ENCODE assay signal across 8 mouse cellular contexts in genomic region chr11:77077331-77077730, GRCm38 (mm10). TPM values are rescaled to one million over a fixed set of nuclear protein-coding genes. Genes with fewer than 3 reads are reported as not detected.
DNase-seq lines count a peak whose midpoint lies in the region; ATAC-seq and TF ChIP-seq lines count a peak whose summit lies in the region.
"Not testable (repeated sequence)": the region's sequence is repeated elsewhere in the genome, so short reads cannot be mapped to it uniquely, and the experiment has no call there.

No protein-coding gene starts in this region.

- peaks cover 41% of the 10 kb centered on the region for H3K36me3 ChIP-seq in forebrain, embryonic 10.5 days (replicated peaks)
- H3K36me3 ChIP-seq in heart, embryonic 12.5 days: peaks cover 31% of the 10 kb centered on the region
- H3K36me3 ChIP-seq in hindbrain, postnatal 0 days (ENCODE audit: insufficient read depth, low read length): peaks cover 11% of the 10 kb centered on the region; the same call in 1 of the 2 replicates
- not testable (repeated sequence) for H3K36me3 ChIP-seq in limb, embryonic 11.5 days (ENCODE audit: control insufficient read depth, insufficient read depth, low read length); midbrain, embryonic 16.5 days (ENCODE audit: control insufficient read depth, insufficient read depth, low read length); stomach, embryonic 16.5 days (ENCODE audit: control insufficient read depth, insufficient read depth, low read length)

- peak overlapping the region; percentile 69 for H3K4me3 ChIP-seq in bone marrow macrophage, adult 2 months (ENCODE audit: insufficient read depth, low read length)
- H3K4me3 ChIP-seq in forebrain, embryonic 10.5 days: peak overlapping the region; percentile 75
- peak overlapping the region; percentile 70 for H3K4me3 ChIP-seq in heart, embryonic 12.5 days
- peak overlapping the region; percentile 64 for H3K4me3 ChIP-seq in hindbrain, postnatal 0 days (ENCODE audit: low read length)
- peak overlapping the region; percentile 90 for H3K4me3 ChIP-seq in limb, embryonic 11.5 days (ENCODE audit: low read depth, low read length)
- peak overlapping the region; percentile 93 for H3K4me3 ChIP-seq in lung, adult 2 months (replicated peaks; ENCODE audit: extremely low read depth, low read depth, low read length)
- H3K4me3 ChIP-seq in midbrain, embryonic 16.5 days (ENCODE audit: low read depth, low read length): peak overlapping the region; percentile 61
- H3K4me3 ChIP-seq in stomach, embryonic 16.5 days (replicated peaks; ENCODE audit: low read length): peak overlapping the region; percentile 94

- peaks cover 12% of the 10 kb centered on the region; the same call in 1 of the 2 replicates for H3K27me3 ChIP-seq in forebrain, embryonic 10.5 days (ENCODE audit: poor library complexity, severe bottlenecking)
- peaks cover 17% of the 10 kb centered on the region for H3K27me3 ChIP-seq in heart, embryonic 12.5 days (replicated peaks)
- H3K27me3 ChIP-seq in hindbrain, postnatal 0 days (ENCODE audit: insufficient read depth, low read length); limb, embryonic 11.5 days (ENCODE audit: control insufficient read depth, insufficient read depth, low read length); midbrain, embryonic 16.5 days (ENCODE audit: control insufficient read depth, insufficient read depth, low read depth, low read length); stomach, embryonic 16.5 days (ENCODE audit: control insufficient read depth, insufficient read depth, low read length): not testable (repeated sequence)

- DNase-seq in forebrain, embryonic 10.5 days (ENCODE audit: extremely low spot score, low spot score); hindbrain, postnatal 0 days (ENCODE audit: low spot score); limb, embryonic 11.5 days (ENCODE audit: low spot score); lung, adult 2 months: not testable (repeated sequence)

- WGBS in forebrain, embryonic 10.5 days: 62% methylated on average over 4 of the region's 4 CpGs
- WGBS in heart, embryonic 12.5 days: 62% methylated on average over 4 of the region's 4 CpGs
- WGBS in hindbrain, postnatal 0 days: 59% methylated on average over 4 of the region's 4 CpGs
- WGBS in limb, embryonic 11.5 days: 75% methylated on average over 4 of the region's 4 CpGs
- WGBS in lung, adult 2 months: 57% methylated on average over 4 of the region's 4 CpGs
- 61% methylated on average over 4 of the region's 4 CpGs for WGBS in midbrain, embryonic 16.5 days
- WGBS in stomach, embryonic 16.5 days: 68% methylated on average over 4 of the region's 4 CpGs

- H3K9me3 ChIP-seq in forebrain, embryonic 10.5 days; heart, embryonic 12.5 days (replicated peaks); hindbrain, postnatal 0 days (ENCODE audit: low read length); limb, embryonic 11.5 days (ENCODE audit: control insufficient read depth, low read length); midbrain, embryonic 16.5 days (replicated peaks; ENCODE audit: control insufficient read depth, low read length, poor library complexity, severe bottlenecking); stomach, embryonic 16.5 days (replicated peaks; ENCODE audit: control insufficient read depth, low read length): not testable (repeated sequence)

- not testable (repeated sequence) for TF ChIP-seq CTCF in bone marrow macrophage, adult 2 months (IDR thresholded peaks at IDR 0.05; ENCODE audit: low read depth, low read length); hindbrain, postnatal 0 days (IDR thresholded peaks at IDR 0.05; ENCODE audit: low read depth); lung, adult 2 months (IDR thresholded peaks at IDR 0.05; ENCODE audit: insufficient read depth, low read length)

- peak overlapping the region; percentile 92 for H3K9ac ChIP-seq in heart, embryonic 12.5 days
- H3K9ac ChIP-seq in hindbrain, postnatal 0 days (replicated peaks; ENCODE audit: low read length): peak overlapping the region; percentile 69
- peak overlapping the region; percentile 96 for H3K9ac ChIP-seq in limb, embryonic 11.5 days (ENCODE audit: low read length)
- peak overlapping the region; percentile 78 for H3K9ac ChIP-seq in midbrain, embryonic 16.5 days (ENCODE audit: low read depth, low read length)
- H3K9ac ChIP-seq in stomach, embryonic 16.5 days (ENCODE audit: low read length): peak overlapping the region; percentile 88

- H3K4me2 ChIP-seq in heart, embryonic 12.5 days: peak overlapping the region; percentile 88
- peak overlapping the region; percentile 84 for H3K4me2 ChIP-seq in hindbrain, postnatal 0 days (ENCODE audit: low read depth, low read length)
- H3K4me2 ChIP-seq in limb, embryonic 11.5 days (ENCODE audit: low read depth, severe bottlenecking): peak overlapping the region; percentile 72
- H3K4me2 ChIP-seq in midbrain, embryonic 16.5 days (ENCODE audit: low read length): peak overlapping the region; percentile 96
- H3K4me2 ChIP-seq in stomach, embryonic 16.5 days (ENCODE audit: low read depth, low read length): peak overlapping the region; percentile 91

- H3K27ac ChIP-seq in bone marrow macrophage, adult 2 months (ENCODE audit: insufficient read depth, low read depth, low read length); heart, embryonic 12.5 days (ENCODE audit: poor library complexity, severe bottlenecking); limb, embryonic 11.5 days (replicated peaks; ENCODE audit: low read depth, low read length); midbrain, embryonic 16.5 days (ENCODE audit: low read length); stomach, embryonic 16.5 days (ENCODE audit: low read length): not testable (repeated sequence)
- peak overlapping the region; percentile 92 for H3K27ac ChIP-seq in forebrain, embryonic 10.5 days
- H3K27ac ChIP-seq in hindbrain, postnatal 0 days: peak overlapping the region; percentile 89; the same call in 1 of the 2 replicates

- not testable (repeated sequence) for H3K4me1 ChIP-seq in bone marrow macrophage, adult 2 months (ENCODE audit: control insufficient read depth, insufficient read depth, low read length); heart, embryonic 12.5 days (replicated peaks); hindbrain, postnatal 0 days (ENCODE audit: insufficient read depth, low read length); limb, embryonic 11.5 days (ENCODE audit: control insufficient read depth, insufficient read depth, low read length); lung, adult 2 months (ENCODE audit: control insufficient read depth, insufficient read depth, low read length); midbrain, embryonic 16.5 days (ENCODE audit: control insufficient read depth, insufficient read depth, low read length); stomach, embryonic 16.5 days (ENCODE audit: control insufficient read depth, insufficient read depth, low read length)
- peaks cover 15% of the 10 kb centered on the region for H3K4me1 ChIP-seq in forebrain, embryonic 10.5 days

- TF ChIP-seq POLR2A in bone marrow macrophage, adult 2 months (IDR thresholded peaks at IDR 0.05; ENCODE audit: borderline replicate concordance, low read depth, low read length); lung, adult 2 months (IDR thresholded peaks at IDR 0.05; ENCODE audit: borderline replicate concordance, extremely low read depth, low read depth, low read length): not testable (repeated sequence)

- not testable (repeated sequence) for ATAC-seq in heart, embryonic 12.5 days (ENCODE audit: insufficient number of reproducible peaks, low FRiP score); hindbrain, postnatal 0 days; limb, embryonic 11.5 days (ENCODE audit: insufficient number of reproducible peaks, low FRiP score, low TSS enrichment, low read depth); midbrain, embryonic 16.5 days; stomach, embryonic 16.5 days (ENCODE audit: insufficient read depth, low FRiP score)

RNA-seq across cellular contexts. Expression of gene Nsrp1, which starts 0.9 kb away (rescaled TPM):
- 39.7 and 40.5 TPM in 2 replicates for polyA plus RNA-seq in bone marrow macrophage, adult 2 months (2012; ENCODE audit: insufficient read depth, insufficient read length, missing spikeins)
- 65.5 and 70.4 TPM in 2 replicates for polyA plus RNA-seq in forebrain, embryonic 10.5 days (2016; fragmentation: Nextera tagmentation; extraction: Ambion mirVana)
- 42.9 and 52.8 TPM in 2 replicates for polyA plus RNA-seq in heart, embryonic 12.5 days (2016; fragmentation: Nextera tagmentation; extraction: Ambion mirVana)
- total RNA-seq in hindbrain, postnatal 0 days (2014; rRNA removed): 2.2 and 6.4 TPM in 2 replicates
- 57.8 and 58.1 TPM in 2 replicates for polyA plus RNA-seq in hindbrain, postnatal 0 days (2015; fragmentation: Nextera tagmentation; extraction: Ambion mirVana)
- 70.9 and 76.3 TPM in 2 replicates for polyA plus RNA-seq in limb, embryonic 11.5 days (2014; fragmentation: Nextera tagmentation; extraction: Ambion mirVana)
- 0.78 and 1.8 TPM in 2 replicates for polyA plus RNA-seq in lung, adult 2 months (2012; rRNA removed)
- polyA plus RNA-seq in midbrain, embryonic 16.5 days (2015; fragmentation: Nextera tagmentation; extraction: Ambion mirVana): 48.8 and 50.2 TPM in 2 replicates
- 50.5 and 57.0 TPM in 2 replicates for polyA plus RNA-seq in stomach, embryonic 16.5 days (2015; fragmentation: Nextera tagmentation; extraction: Ambion mirVana)

Comparison
In these comparisons a context has a peak if more than half of its experiments do, and no peak if none do; other contexts are left out.
1. RNA of gene Nsrp1, which starts 0.9 kb away (polyA plus RNA-seq): 70.9 to 76.3 TPM in limb, embryonic 11.5 days, 65.5 to 70.4 TPM in forebrain, embryonic 10.5 days, 57.8 to 58.1 TPM in hindbrain, postnatal 0 days, 50.5 to 57.0 TPM in stomach, embryonic 16.5 days, 48.8 to 50.2 TPM in midbrain, embryonic 16.5 days, 42.9 to 52.8 TPM in heart, embryonic 12.5 days and 39.7 to 40.5 TPM in bone marrow macrophage, adult 2 months; 0.78 to 1.8 TPM in lung, adult 2 months; every median in the first group is over 10 times any median in the second.
2. Peak in every context shown above with its lines, with median percentiles within 50 percentile points of each other: H3K4me3 ChIP-seq, H3K4me2 ChIP-seq and H3K9ac ChIP-seq.